Mouse (Mus musculus): ENCODE measurements around the gene Olfr970. TPM values are rescaled to one million over a fixed set of nuclear protein-coding genes. Genes with fewer than 3 reads are reported as not detected.
"Not testable (repeated sequence)": the region's sequence is repeated elsewhere in the genome, so short reads cannot be mapped to it uniquely, and the experiment has no call there.

The Olfr970 gene
- not detected in 2 replicates for polyA plus RNA-seq (2015; fragmentation: Nextera tagmentation; extraction: Ambion mirVana)

DNA sequence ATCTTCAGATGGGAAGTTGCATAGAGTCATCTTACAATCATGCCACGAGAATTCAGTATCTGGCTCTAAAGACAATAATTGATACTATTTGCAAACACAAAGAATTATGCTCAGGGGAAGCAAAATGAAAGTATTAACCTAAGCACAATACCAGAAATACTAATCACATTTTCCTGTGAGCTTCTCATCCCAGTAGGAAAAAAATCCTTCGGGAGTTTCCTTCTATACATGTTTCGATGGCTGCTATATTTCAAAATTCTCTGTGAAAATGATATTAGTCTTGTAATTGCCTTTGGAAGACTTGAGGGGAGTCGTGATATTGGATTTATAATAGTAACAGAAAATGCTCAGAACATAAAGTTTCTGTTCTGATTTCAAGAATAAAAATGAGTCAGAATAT, at the start of gene Olfr970:
Gene Olfr970, plus strand, starts transcription at position 301 of the 400 bp plus-strand sequence.
- DNase-seq (ENCODE audit: low spot score), result no peak

DNA sequence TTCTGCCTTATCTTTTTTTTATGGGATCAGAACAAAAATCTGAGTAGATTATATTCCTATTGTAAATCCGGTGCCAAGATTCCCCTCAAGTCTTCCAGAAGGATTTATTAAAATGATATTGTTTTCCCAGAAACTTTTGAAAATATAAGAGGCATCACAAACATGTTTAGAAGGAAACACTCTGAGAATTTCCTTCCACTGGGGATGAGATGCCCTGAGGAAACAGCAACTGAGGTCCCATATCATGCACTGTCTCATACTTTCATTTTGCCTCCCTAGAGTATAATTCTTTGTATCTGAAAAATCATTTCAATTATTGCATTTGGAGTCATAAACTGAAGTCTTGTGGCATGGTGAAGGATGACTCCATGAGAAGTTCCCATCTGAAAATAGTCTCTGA, 25.5 kb upstream of the Olfr970 start, which contains the start of gene Olfr968:
Gene Olfr968, minus strand, starts transcription at position 101 of the 400 bp plus-strand sequence.
- DNase-seq (ENCODE audit: low spot score), result no peak

DNA sequence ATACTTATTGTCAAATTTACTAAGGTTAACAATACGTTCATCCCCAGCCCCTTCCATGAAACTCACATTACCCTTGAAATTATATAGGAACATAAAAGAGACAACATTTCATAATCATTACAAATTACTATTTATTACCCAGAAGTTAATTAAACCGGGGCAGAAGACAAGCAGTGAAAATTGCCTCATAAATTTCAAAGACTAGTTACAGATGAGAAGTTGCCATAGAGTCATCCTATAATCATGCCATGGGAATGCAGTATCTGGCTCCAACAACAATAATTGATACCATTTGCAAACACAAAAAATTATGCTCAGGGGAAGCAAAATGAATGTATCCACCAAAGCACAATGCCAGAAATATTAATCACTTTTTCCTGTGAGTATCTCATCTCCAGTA, 18.1 kb upstream of the Olfr970 start, which contains the start of gene Olfr969:
Gene Olfr969, plus strand, starts transcription at position 388 of the 400 bp plus-strand sequence.
- DNase-seq (ENCODE audit: low spot score), result no peak

DNA sequence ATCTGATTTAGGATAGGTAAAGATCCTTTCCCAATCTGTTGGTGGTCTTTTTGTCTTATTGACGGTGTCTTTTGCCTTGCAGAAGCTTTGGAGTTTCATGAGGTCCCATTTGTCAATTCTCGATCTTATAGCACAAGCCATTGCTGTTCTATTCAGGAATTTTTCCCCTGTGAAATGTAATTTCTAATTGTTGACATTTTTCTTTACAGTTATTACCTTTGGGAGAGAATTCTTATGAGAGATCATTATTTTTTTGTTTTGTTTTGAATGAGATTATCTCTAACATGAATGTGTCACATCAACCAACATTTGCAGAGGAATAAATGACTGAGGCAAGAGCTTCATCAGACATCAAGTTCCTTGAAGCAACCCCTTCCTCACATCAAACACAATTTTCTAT, 27.9 kb downstream of the Olfr970 start, which contains the start of gene Olfr971:
Gene Olfr971, plus strand, starts transcription at position 301 of the 400 bp plus-strand sequence.
- DNase-seq (ENCODE audit: low spot score), result not testable (repeated sequence)

DNA sequence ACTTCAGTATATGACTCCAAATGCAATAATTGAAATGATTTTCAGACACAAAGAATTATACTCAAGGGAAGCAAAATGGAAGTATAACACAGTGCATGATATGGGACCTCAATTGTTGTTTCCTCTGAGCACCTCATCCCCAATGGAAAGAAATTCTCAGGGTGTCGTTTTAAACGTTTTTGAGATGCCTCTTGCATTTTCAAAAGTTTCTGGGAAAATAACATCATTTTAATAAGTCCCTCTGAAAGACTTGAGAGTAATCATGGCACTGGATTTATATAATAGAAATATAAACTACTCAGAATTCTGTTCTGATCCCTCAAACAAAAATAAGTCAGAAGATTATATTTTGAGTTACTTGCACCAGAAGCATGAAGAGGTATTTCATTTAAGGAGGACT, 57.5 kb downstream of the Olfr970 start, which contains the start of gene Olfr972:
Gene Olfr972, plus strand, starts transcription at position 301 of the 400 bp plus-strand sequence.
- no peak for DNase-seq (ENCODE audit: low spot score)

Other genes with a start within 250 kb of the Olfr970 start
- gene Olfr959, start 233.3 kb upstream of the Olfr970 start, polyA plus RNA-seq (2015; fragmentation: Nextera tagmentation; extraction: Ambion mirVana), result not detected in 2 replicates
- 0.98 and 1.3 TPM in 2 replicates for gene AW551984, start 204.5 kb upstream of the Olfr970 start, polyA plus RNA-seq (2015; fragmentation: Nextera tagmentation; extraction: Ambion mirVana)
- not detected in 2 replicates for gene Olfr148, start 198.2 kb upstream of the Olfr970 start, polyA plus RNA-seq (2015; fragmentation: Nextera tagmentation; extraction: Ambion mirVana)
- gene Olfr960, start 187.5 kb upstream of the Olfr970 start, polyA plus RNA-seq (2015; fragmentation: Nextera tagmentation; extraction: Ambion mirVana), result not detected in 2 replicates
- not detected in 2 replicates for gene Olfr961, start 163.8 kb upstream of the Olfr970 start, polyA plus RNA-seq (2015; fragmentation: Nextera tagmentation; extraction: Ambion mirVana)
- not detected in 2 replicates for gene Olfr963, start 141.7 kb upstream of the Olfr970 start, polyA plus RNA-seq (2015; fragmentation: Nextera tagmentation; extraction: Ambion mirVana)
- gene Olfr149, start 101.7 kb upstream of the Olfr970 start, polyA plus RNA-seq (2015; fragmentation: Nextera tagmentation; extraction: Ambion mirVana), result not detected in 2 replicates
- gene Olfr965, start 97.5 kb upstream of the Olfr970 start, polyA plus RNA-seq (2015; fragmentation: Nextera tagmentation; extraction: Ambion mirVana), result not detected in 2 replicates
- gene Olfr150, start 77.9 kb upstream of the Olfr970 start, polyA plus RNA-seq (2015; fragmentation: Nextera tagmentation; extraction: Ambion mirVana), result not detected in 2 replicates
- gene Olfr967, start 62.6 kb upstream of the Olfr970 start, polyA plus RNA-seq (2015; fragmentation: Nextera tagmentation; extraction: Ambion mirVana), result not detected in 2 replicates
- not detected in 2 replicates for gene Olfr968, start 25.6 kb upstream of the Olfr970 start, polyA plus RNA-seq (2015; fragmentation: Nextera tagmentation; extraction: Ambion mirVana)
- gene Olfr969, start 17.9 kb upstream of the Olfr970 start, polyA plus RNA-seq (2015; fragmentation: Nextera tagmentation; extraction: Ambion mirVana), result not detected in 2 replicates
- not detected in 2 replicates for gene Olfr971, start 28.0 kb downstream of the Olfr970 start, polyA plus RNA-seq (2015; fragmentation: Nextera tagmentation; extraction: Ambion mirVana)
- not detected in 2 replicates for gene Olfr972, start 57.6 kb downstream of the Olfr970 start, polyA plus RNA-seq (2015; fragmentation: Nextera tagmentation; extraction: Ambion mirVana)
- not detected in 2 replicates for gene Olfr229, start 98.5 kb downstream of the Olfr970 start, polyA plus RNA-seq (2015; fragmentation: Nextera tagmentation; extraction: Ambion mirVana)
- not detected in 2 replicates for gene Olfr974, start 128.6 kb downstream of the Olfr970 start, polyA plus RNA-seq (2015; fragmentation: Nextera tagmentation; extraction: Ambion mirVana)
- gene Olfr975, start 143.2 kb downstream of the Olfr970 start, polyA plus RNA-seq (2015; fragmentation: Nextera tagmentation; extraction: Ambion mirVana), result not detected in 2 replicates
- gene Olfr976, start 152.3 kb downstream of the Olfr970 start, polyA plus RNA-seq (2015; fragmentation: Nextera tagmentation; extraction: Ambion mirVana), result not detected in 2 replicates
- not detected in 2 replicates for gene Olfr978, start 183.3 kb downstream of the Olfr970 start, polyA plus RNA-seq (2015; fragmentation: Nextera tagmentation; extraction: Ambion mirVana)
- not detected in 2 replicates for gene Olfr979, start 194.6 kb downstream of the Olfr970 start, polyA plus RNA-seq (2015; fragmentation: Nextera tagmentation; extraction: Ambion mirVana)
- gene Olfr980, start 200.7 kb downstream of the Olfr970 start, polyA plus RNA-seq (2015; fragmentation: Nextera tagmentation; extraction: Ambion mirVana), result not detected in 2 replicates
- not detected in 2 replicates for gene Olfr981, start 212.6 kb downstream of the Olfr970 start, polyA plus RNA-seq (2015; fragmentation: Nextera tagmentation; extraction: Ambion mirVana)